Comparison of ENCODE assay signal across 10 mouse cellular contexts in the genomic region with DNA sequence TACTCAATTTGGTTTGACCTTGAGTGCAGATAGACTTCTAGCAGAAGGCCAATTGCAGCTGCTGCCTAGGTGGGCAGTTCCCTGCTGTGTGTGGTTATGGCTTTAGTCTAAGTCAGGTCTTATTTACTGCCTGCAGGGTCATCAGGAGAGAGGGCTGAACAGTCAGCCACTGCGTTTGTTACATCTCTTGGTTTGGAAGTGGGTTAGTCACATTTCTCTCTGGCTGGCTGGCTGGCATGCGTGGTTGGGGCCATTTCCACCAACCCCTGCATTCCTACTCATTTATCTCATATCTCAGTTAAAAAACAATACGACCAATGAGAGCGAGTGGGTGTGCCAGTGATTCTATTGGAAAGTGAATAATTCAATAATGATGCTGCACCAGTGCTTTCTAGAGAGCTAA. TPM values are rescaled to one million over a fixed set of nuclear protein-coding genes. Genes with fewer than 3 reads are reported as not detected.
DNase-seq lines count a peak whose midpoint lies in the region; ATAC-seq lines count a peak whose summit lies in the region.
"Had no signal": no experiment of that assay in that cellular context is flagged by ENCODE, and none has a peak within 500 bp of the region (broad histone marks: within the 10 kb centered on the region; RNA-seq: fewer than 3 reads in every experiment).

No protein-coding gene starts in this region.

- H3K4me2 ChIP-seq in hindbrain, embryonic 12.5 days (replicated peaks) = no peak overlapping the region
- H3K4me2 ChIP-seq in midbrain, embryonic 14.5 days (ENCODE audit: low read length) = no peak overlapping the region

- H3K9me3 ChIP-seq in hindbrain, embryonic 12.5 days (replicated peaks) = no peaks in the 10 kb centered on the region
- no peaks in the 10 kb centered on the region for H3K9me3 ChIP-seq in hindbrain, embryonic 10.5 days
- no peaks in the 10 kb centered on the region for H3K9me3 ChIP-seq in midbrain, embryonic 14.5 days (ENCODE audit: control insufficient read depth, low read length)
- H3K9me3 ChIP-seq: G1E had no signal

- no peak for ATAC-seq in hindbrain, embryonic 12.5 days (ENCODE audit: low FRiP score)
- ATAC-seq in midbrain, embryonic 14.5 days (ENCODE audit: low FRiP score, low TSS enrichment) = no peak

- peaks cover 40% of the 10 kb centered on the region for H3K4me1 ChIP-seq in hindbrain, embryonic 12.5 days
- peaks cover 39% of the 10 kb centered on the region for H3K4me1 ChIP-seq in hindbrain, embryonic 10.5 days (replicated peaks)
- peaks cover 36% of the 10 kb centered on the region for H3K4me1 ChIP-seq in midbrain, embryonic 14.5 days (ENCODE audit: control insufficient read depth, insufficient read depth, low read length)

- H3K4me3 ChIP-seq in hindbrain, embryonic 12.5 days = no peak overlapping the region
- H3K4me3 ChIP-seq in hindbrain, embryonic 10.5 days = no peak overlapping the region
- H3K4me3 ChIP-seq in midbrain, embryonic 14.5 days (replicated peaks; ENCODE audit: low read depth, low read length) = no peak overlapping the region

- H3K27ac ChIP-seq in hindbrain, embryonic 12.5 days = peak overlapping the region; percentile 62; the same call in 1 of the 2 replicates
- no peak overlapping the region; the same call in 1 of the 2 replicates for H3K27ac ChIP-seq in hindbrain, embryonic 10.5 days
- peak overlapping the region; percentile 78 for H3K27ac ChIP-seq in midbrain, embryonic 14.5 days (replicated peaks; ENCODE audit: low read depth, low read length)

- no peaks in the 10 kb centered on the region for H3K27me3 ChIP-seq in hindbrain, embryonic 12.5 days
- no peaks in the 10 kb centered on the region for H3K27me3 ChIP-seq in hindbrain, embryonic 10.5 days (ENCODE audit: insufficient read depth, poor library complexity, severe bottlenecking)
- H3K27me3 ChIP-seq in midbrain, embryonic 14.5 days (ENCODE audit: control insufficient read depth, insufficient read depth, low read length) = no peaks in the 10 kb centered on the region

- DNase-seq in hindbrain, embryonic 10.5 days (ENCODE audit: low spot score) = no peak
- peak; percentile 91 for DNase-seq in Muller cell, postnatal 12 days (ENCODE audit: inconsistent ontology term)
- DNase-seq in fibroblast of lung, adult 2 months (ENCODE audit: low read depth) = peak; percentile 40
- DNase-seq in midbrain, embryonic 14.5 days = no peak
- DNase-seq in cerebellum, adult 18-20 months = no peak
- DNase-seq in embryo, embryonic 10.5 days (ENCODE audit: low spot score) = no peak
- no peak for DNase-seq in left cerebral cortex, adult 11 months (ENCODE audit: low spot score)
- DNase-seq: kidney, postnatal 10 days had no signal

- no peaks in the 10 kb centered on the region for H3K36me3 ChIP-seq in hindbrain, embryonic 12.5 days
- no peaks in the 10 kb centered on the region for H3K36me3 ChIP-seq in hindbrain, embryonic 10.5 days
- no peaks in the 10 kb centered on the region for H3K36me3 ChIP-seq in midbrain, embryonic 14.5 days (ENCODE audit: control insufficient read depth, insufficient read depth, low read length)
- H3K36me3 ChIP-seq: G1E had no signal

- WGBS in hindbrain, embryonic 12.5 days = 78% methylated on average over 4 of the region's 4 CpGs
- WGBS in hindbrain, embryonic 10.5 days = 81% methylated on average over 4 of the region's 4 CpGs
- WGBS in midbrain, embryonic 14.5 days = 75% methylated on average over 4 of the region's 4 CpGs

- no peak overlapping the region for H3K9ac ChIP-seq in hindbrain, embryonic 12.5 days
- H3K9ac ChIP-seq in midbrain, embryonic 14.5 days (replicated peaks; ENCODE audit: low read length) = no peak overlapping the region

RNA-seq across cellular contexts. Expression of a gene that starts 22.7 kb away (rescaled TPM):
- polyA plus RNA-seq in hindbrain, embryonic 12.5 days (2016; fragmentation: Nextera tagmentation; extraction: Ambion mirVana) = 76.3 and 77.3 TPM in 2 replicates
- polyA plus RNA-seq in hindbrain, embryonic 10.5 days (2016; fragmentation: Nextera tagmentation; extraction: Ambion mirVana) = 7.0 and 18.0 TPM in 2 replicates
- polyA plus RNA-seq in midbrain, embryonic 14.5 days (2014; fragmentation: Nextera tagmentation; extraction: Ambion mirVana) = 103 and 134 TPM in 2 replicates

Comparison
In these comparisons a context has a peak if more than half of its experiments do, and no peak if none do; other contexts are left out.
1. DNase-seq: peak in Muller cell, postnatal 12 days (single experiment) and fibroblast of lung, adult 2 months (single experiment); none in hindbrain, embryonic 10.5 days (single experiment), midbrain, embryonic 14.5 days (single experiment), cerebellum, adult 18-20 months (0 of 2), embryo, embryonic 10.5 days (single experiment) and left cerebral cortex, adult 11 months (single experiment).